Mouse (Mus musculus) erythroblast, embryonic 14.5 days (primary cell): ENCODE measurements around the gene Zswim3.

Source experiments
- GATA1 ChIP-seq: IDR thresholded peaks from 2 replicates; pipeline ENCODE4 v1.6.1; 2012; ENCODE audit warnings: low read length, inconsistent platforms, mixed read lengths
- TAL1 ChIP-seq: IDR thresholded peaks from 3 replicates; pipeline ENCODE4 v1.6.1; 2012; ENCODE audit warnings: low read length, inconsistent platforms, mixed read lengths

GRCm38 (mm10) chr2:164831029-164831428 lies 26.1 kb downstream of the Zswim3 start:
- TF ChIP-seq GATA1 (no peak), TAL1 (no peak)
